19 mouse cellular contexts compared by ENCODE assay signal in the genomic region with DNA sequence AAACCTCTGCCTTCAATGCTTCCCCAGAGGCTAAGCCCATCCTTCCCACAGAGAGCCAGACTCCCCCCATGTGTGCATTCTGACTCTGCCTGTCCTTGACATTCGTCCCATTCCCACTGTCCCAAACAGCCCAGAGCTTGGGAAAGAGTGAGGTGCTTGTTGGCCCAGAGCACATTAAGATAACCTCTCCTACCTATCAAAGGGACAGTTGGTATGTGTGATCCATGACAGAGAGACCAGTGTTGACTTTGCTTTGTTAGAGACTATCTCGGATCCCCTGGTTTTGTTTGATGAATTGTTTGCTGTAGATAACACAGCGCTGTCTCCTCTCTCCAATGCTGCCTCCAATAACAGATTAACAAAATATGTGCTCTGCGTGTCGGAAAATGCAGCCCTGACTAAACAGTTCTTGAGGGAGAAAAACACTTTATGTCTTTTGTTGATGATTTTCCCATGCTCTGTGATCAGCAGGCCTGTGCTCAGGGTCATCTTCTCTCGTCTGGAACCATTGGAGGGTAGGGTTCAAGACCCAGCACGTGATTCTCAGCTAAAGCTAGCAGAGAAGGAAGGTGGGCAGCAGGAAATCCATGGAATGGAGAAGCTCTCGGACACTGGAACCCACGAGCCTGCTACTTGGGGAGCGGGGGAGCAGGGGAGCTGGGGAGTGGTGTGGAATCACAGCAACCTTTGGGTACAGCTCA.
DNase-seq lines count a peak whose midpoint lies in the region; ATAC-seq lines count a peak whose summit lies in the region.
"Had no signal": no experiment of that assay in that cellular context is flagged by ENCODE, and none has a peak within 500 bp of the region (broad histone marks: within the 10 kb centered on the region; RNA-seq: fewer than 3 reads in every experiment).

No protein-coding gene starts in this region.

- intact Hi-C loops in heart, postnatal 25 days (cut with DNase I): loop anchor here (10.0 kb wide), 1 partner anchor 1030 kb away; no protein-coding TSS in a partner anchor

- no peak overlapping the region for H3K4me3 ChIP-seq in heart, embryonic 13.5 days
- no peak overlapping the region for H3K4me3 ChIP-seq in liver, embryonic 13.5 days (replicated peaks)
- no peak overlapping the region for H3K4me3 ChIP-seq in hindbrain, embryonic 10.5 days
- H3K4me3 ChIP-seq: hindbrain, embryonic 15.5 days; limb, embryonic 13.5 days; lung, embryonic 15.5 days had no signal

- no peak for DNase-seq in heart, postnatal 25 days (ENCODE audit: low spot score)
- DNase-seq in ovary, postnatal 36 days (ENCODE audit: low spot score): peak; percentile 6
- DNase-seq in ovary, postnatal 14 days (ENCODE audit: low spot score): no peak
- DNase-seq in liver, embryonic 13.5 days: peak; percentile 3
- no peak for DNase-seq in layer of hippocampus, postnatal 36 days
- no peak for DNase-seq in hindbrain, embryonic 10.5 days (ENCODE audit: low spot score)
- DNase-seq: adrenal gland, postnatal 36 days; cerebellum, adult 11-12 months; cerebellum, postnatal 25 days; embryo, embryonic 11 days; forebrain, postnatal 0 days; kidney, postnatal 4 days; lung, postnatal 4 days; thymus, adult 2 months had no signal

- 43% methylated on average over 10 of the region's 10 CpGs for WGBS in heart, embryonic 13.5 days
- WGBS in liver, embryonic 13.5 days (ENCODE audit: insufficient replicate concordance): 46% methylated on average over 10 of the region's 10 CpGs
- WGBS in hindbrain, embryonic 10.5 days: 90% methylated on average over 10 of the region's 10 CpGs

- ATAC-seq in heart, embryonic 13.5 days (ENCODE audit: extremely low read depth, insufficient number of reproducible peaks, low FRiP score, low TSS enrichment): no peak; the same call in 1 of the 2 replicates
- peak; percentile 86 for ATAC-seq in liver, embryonic 13.5 days (ENCODE audit: low read depth)
- ATAC-seq: forebrain, postnatal 0 days; intestine, embryonic 16.5 days had no signal

- H3K4me2 ChIP-seq in heart, embryonic 13.5 days: no peak overlapping the region
- no peak overlapping the region for H3K4me2 ChIP-seq in liver, embryonic 13.5 days
- H3K4me2 ChIP-seq: hindbrain, embryonic 15.5 days; limb, embryonic 13.5 days; lung, embryonic 15.5 days had no signal

- H3K36me3 ChIP-seq in heart, embryonic 13.5 days: no peaks in the 10 kb centered on the region
- H3K36me3 ChIP-seq in liver, embryonic 13.5 days: no peaks in the 10 kb centered on the region
- H3K36me3 ChIP-seq in hindbrain, embryonic 10.5 days: no peaks in the 10 kb centered on the region
- H3K36me3 ChIP-seq: hindbrain, embryonic 15.5 days; limb, embryonic 13.5 days; lung, embryonic 15.5 days had no signal

- no peaks in the 10 kb centered on the region for H3K27me3 ChIP-seq in heart, embryonic 13.5 days (replicated peaks)
- no peaks in the 10 kb centered on the region for H3K27me3 ChIP-seq in liver, embryonic 13.5 days
- no peaks in the 10 kb centered on the region for H3K27me3 ChIP-seq in hindbrain, embryonic 10.5 days (ENCODE audit: insufficient read depth, poor library complexity, severe bottlenecking)
- H3K27me3 ChIP-seq: hindbrain, embryonic 15.5 days; limb, embryonic 13.5 days; lung, embryonic 15.5 days had no signal

- H3K9me3 ChIP-seq in heart, embryonic 13.5 days: peaks cover 4% of the 10 kb centered on the region; the same call in 1 of the 2 replicates
- no peaks in the 10 kb centered on the region for H3K9me3 ChIP-seq in liver, embryonic 13.5 days (replicated peaks)
- no peaks in the 10 kb centered on the region for H3K9me3 ChIP-seq in hindbrain, embryonic 10.5 days
- H3K9me3 ChIP-seq: hindbrain, embryonic 15.5 days; limb, embryonic 13.5 days; lung, embryonic 15.5 days had no signal

- H3K4me1 ChIP-seq in heart, embryonic 13.5 days: peaks cover 6% of the 10 kb centered on the region; the same call in 1 of the 2 replicates
- H3K4me1 ChIP-seq in liver, embryonic 13.5 days (replicated peaks): peaks cover 5% of the 10 kb centered on the region; the same call in 1 of the 2 replicates
- H3K4me1 ChIP-seq in hindbrain, embryonic 10.5 days (replicated peaks): no peaks in the 10 kb centered on the region
- H3K4me1 ChIP-seq: hindbrain, embryonic 15.5 days; lung, embryonic 15.5 days had no signal

- H3K27ac ChIP-seq in heart, embryonic 13.5 days (replicated peaks): peak overlapping the region; percentile 58
- H3K27ac ChIP-seq in liver, embryonic 13.5 days: no peak overlapping the region
- H3K27ac ChIP-seq in hindbrain, embryonic 10.5 days: no peak overlapping the region
- H3K27ac ChIP-seq: hindbrain, embryonic 15.5 days; limb, embryonic 13.5 days; lung, embryonic 15.5 days had no signal

- H3K9ac ChIP-seq in heart, embryonic 13.5 days: no peak overlapping the region
- H3K9ac ChIP-seq in liver, embryonic 13.5 days: no peak overlapping the region
- H3K9ac ChIP-seq: forebrain, postnatal 0 days; hindbrain, embryonic 15.5 days; limb, embryonic 13.5 days; lung, embryonic 15.5 days had no signal

Comparison
In these comparisons a context has a peak if more than half of its experiments do, and no peak if none do; other contexts are left out.
1. DNase-seq: peak in ovary, postnatal 36 days (single experiment) and liver, embryonic 13.5 days (single experiment); none in heart, postnatal 25 days (single experiment), ovary, postnatal 14 days (single experiment), layer of hippocampus, postnatal 36 days (0 of 2) and hindbrain, embryonic 10.5 days (single experiment).